Mouse (Mus musculus): Measurements from ENCODE around the gene Rundc3a. TPM values are rescaled to one million over a fixed set of nuclear protein-coding genes. Genes with fewer than 3 reads are reported as not detected.
A peak's percentile ranks its signal among the peaks of the same experiment; 100 is the strongest.

The Rundc3a gene
- polyA plus RNA-seq, 1 experiment = not detected

DNA sequence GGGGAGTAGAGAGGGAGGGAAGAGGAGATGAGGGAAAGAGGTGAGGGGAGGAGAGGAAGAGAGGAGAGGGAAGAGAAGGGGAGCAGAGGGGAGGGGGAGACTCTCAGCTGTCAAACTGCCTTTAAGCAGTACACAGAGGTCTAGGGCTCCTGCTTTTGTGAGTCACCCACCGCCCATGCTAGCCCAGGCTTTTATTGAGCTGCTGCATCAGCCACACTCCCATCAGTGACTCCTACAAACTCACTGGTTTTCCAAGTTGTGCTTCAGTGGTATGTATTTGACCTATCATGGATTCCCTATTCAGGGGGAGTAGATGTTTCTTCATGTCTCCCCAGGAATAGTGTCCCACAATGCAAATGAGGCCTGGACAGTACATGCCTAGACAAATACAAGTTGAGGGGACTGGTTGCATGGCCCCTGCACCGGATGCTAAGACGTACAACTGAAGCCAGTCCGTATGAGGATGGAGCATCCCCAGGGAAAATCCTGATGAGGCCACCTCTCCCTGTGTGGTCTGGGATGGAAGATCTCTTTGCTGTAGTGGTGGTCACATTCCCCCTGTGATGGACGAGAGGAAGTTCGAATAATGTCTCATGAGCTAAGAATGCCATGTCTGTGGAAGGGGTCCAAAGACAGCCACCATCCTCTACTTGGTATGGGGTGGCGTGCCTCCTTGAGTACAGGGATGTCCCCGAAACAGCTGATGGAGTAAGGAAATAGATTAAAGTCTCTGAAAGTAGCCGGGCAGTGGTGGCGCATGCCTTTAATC lies 22.0 kb downstream of the Rundc3a start:
- no peak for TF ChIP-seq POLR2A (IDR thresholded peaks at IDR 0.05; ENCODE audit: borderline replicate concordance, low read depth, low read length)
- TF ChIP-seq CTCF (IDR thresholded peaks at IDR 0.05; ENCODE audit: low read depth, low read length) = no peak
- Histone ChIP-seq H3K4me1 (ENCODE audit: control insufficient read depth, insufficient read depth, low read length) (peaks cover 12% of the 10 kb centered on the region), H3K27ac (ENCODE audit: insufficient read depth, low read depth, low read length) (no peak overlapping the region), H3K4me3 (ENCODE audit: insufficient read depth, low read length) (no peak overlapping the region)

DNA sequence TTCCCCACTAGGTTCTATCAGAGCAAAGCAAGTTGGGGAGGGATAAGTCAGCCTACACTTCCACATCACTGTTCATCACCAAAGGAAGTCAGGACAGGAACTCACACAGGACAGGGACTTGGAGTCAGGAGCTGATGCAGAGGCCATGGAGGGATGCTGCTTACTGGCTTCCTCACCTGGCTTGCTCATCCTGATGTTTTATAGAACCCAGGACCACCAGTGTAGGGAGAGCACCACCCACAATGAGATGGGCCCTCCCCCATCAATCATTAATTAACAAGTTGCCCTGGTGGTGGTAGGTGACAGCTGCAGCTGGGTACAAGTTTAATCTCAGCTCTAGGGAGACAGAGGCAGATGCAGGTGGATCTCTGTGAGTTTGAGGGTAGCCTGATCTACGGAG lies 24.0 kb downstream of the Rundc3a start:
- Histone ChIP-seq H3K4me3 (ENCODE audit: insufficient read depth, low read length) (no peak overlapping the region), H3K27ac (ENCODE audit: insufficient read depth, low read depth, low read length) (no peak overlapping the region), H3K4me1 (ENCODE audit: control insufficient read depth, insufficient read depth, low read length) (peaks cover 9% of the 10 kb centered on the region)
- TF ChIP-seq POLR2A (IDR thresholded peaks at IDR 0.05; ENCODE audit: borderline replicate concordance, low read depth, low read length) = no peak

GRCm38 (mm10) chr11:102418887-102419286 lies 25.7 kb downstream of the Rundc3a start:
- TF ChIP-seq CTCF (IDR thresholded peaks at IDR 0.05; ENCODE audit: low read depth, low read length) (no peak), POLR2A (IDR thresholded peaks at IDR 0.05; ENCODE audit: borderline replicate concordance, low read depth, low read length) (no peak)
- Histone ChIP-seq H3K4me3 (ENCODE audit: insufficient read depth, low read length) (no peak overlapping the region), H3K27ac (ENCODE audit: insufficient read depth, low read depth, low read length) (no peak overlapping the region), H3K4me1 (ENCODE audit: control insufficient read depth, insufficient read depth, low read length) (peaks cover 5% of the 10 kb centered on the region)

GRCm38 (mm10) chr11:102421559-102421958 lies 28.4 kb downstream of the Rundc3a start:
- no peak overlapping the region for H3K4me3 ChIP-seq (ENCODE audit: insufficient read depth, low read length)
- TF ChIP-seq CTCF (IDR thresholded peaks at IDR 0.05; ENCODE audit: low read depth, low read length) = no peak
- TF ChIP-seq POLR2A (IDR thresholded peaks at IDR 0.05; ENCODE audit: borderline replicate concordance, low read depth, low read length) = no peak
- peaks cover 23% of the 10 kb centered on the region for H3K4me1 ChIP-seq (ENCODE audit: control insufficient read depth, insufficient read depth, low read length)
- H3K27ac ChIP-seq (ENCODE audit: insufficient read depth, low read depth, low read length) = no peak overlapping the region

DNA sequence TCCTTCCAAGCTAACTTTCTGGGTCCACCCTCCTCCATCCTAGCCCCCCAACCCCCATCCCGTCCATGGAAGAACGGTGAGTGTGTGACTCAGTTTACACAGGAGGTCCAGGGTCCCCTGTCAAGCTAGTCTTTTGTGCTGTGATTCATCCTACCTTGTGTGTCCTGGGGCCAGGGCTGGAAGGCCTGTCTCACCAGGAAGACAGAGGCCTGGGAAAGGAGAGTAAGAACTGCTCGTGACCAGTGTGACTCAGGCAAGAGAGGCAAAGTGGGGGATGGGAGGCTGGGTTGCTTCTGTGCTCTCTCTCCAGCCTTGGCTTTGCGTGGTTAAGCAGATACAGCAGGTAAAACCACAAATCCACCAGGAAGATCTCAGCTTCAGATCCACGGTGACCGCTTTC lies 31.5 kb downstream of the Rundc3a start:
- H3K4me1 ChIP-seq (ENCODE audit: control insufficient read depth, insufficient read depth, low read length) = peaks cover 28% of the 10 kb centered on the region
- TF ChIP-seq CTCF (IDR thresholded peaks at IDR 0.05; ENCODE audit: low read depth, low read length) = no peak
- TF ChIP-seq POLR2A (IDR thresholded peaks at IDR 0.05; ENCODE audit: borderline replicate concordance, low read depth, low read length) = no peak
- H3K27ac ChIP-seq (ENCODE audit: insufficient read depth, low read depth, low read length) = peak overlapping the region; percentile 95
- peak overlapping the region; percentile 48 for H3K4me3 ChIP-seq (ENCODE audit: insufficient read depth, low read length)

DNA sequence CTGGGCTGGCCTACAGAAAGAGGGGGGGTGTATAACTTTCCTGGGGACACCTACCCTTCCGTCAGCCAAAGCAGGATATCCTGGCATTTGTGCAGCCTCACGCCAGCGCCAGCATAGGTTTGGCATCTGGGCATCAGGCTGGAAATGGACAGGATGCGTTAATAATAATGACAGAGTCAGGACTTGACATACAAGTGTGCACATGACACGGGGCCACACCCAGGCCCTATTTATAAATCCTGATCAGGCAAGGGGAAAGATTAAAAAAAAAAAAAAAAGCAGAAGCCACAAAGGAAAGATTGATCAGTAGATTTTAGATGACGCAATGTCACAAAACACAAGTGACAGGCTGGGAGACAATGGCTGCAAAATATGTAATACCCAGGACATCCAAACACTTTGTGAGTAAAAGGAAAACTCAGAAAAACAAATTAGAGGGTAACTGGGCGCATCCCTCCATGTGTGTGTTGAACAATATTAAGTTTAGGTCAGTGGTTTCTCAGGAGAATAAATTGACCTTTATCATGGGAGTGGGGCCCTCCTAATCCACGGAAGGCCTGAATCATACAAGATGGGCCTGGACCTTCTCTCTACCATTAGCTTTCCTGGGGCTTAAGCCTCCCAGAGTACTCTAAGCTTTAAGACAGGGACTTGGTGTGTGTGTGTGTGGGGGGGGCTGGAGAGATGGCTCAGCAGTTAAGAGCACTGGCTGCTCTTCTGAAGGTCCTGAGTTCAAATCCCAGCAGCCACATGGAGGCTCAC lies 32.5 kb downstream of the Rundc3a start:
- Histone ChIP-seq H3K27ac (ENCODE audit: insufficient read depth, low read depth, low read length) (peak overlapping the region; percentile 95), H3K4me3 (ENCODE audit: insufficient read depth, low read length) (peak overlapping the region; percentile 48), H3K4me1 (ENCODE audit: control insufficient read depth, insufficient read depth, low read length) (peaks cover 28% of the 10 kb centered on the region)
- no peak for TF ChIP-seq CTCF (IDR thresholded peaks at IDR 0.05; ENCODE audit: low read depth, low read length)
- no peak for TF ChIP-seq POLR2A (IDR thresholded peaks at IDR 0.05; ENCODE audit: borderline replicate concordance, low read depth, low read length)

DNA sequence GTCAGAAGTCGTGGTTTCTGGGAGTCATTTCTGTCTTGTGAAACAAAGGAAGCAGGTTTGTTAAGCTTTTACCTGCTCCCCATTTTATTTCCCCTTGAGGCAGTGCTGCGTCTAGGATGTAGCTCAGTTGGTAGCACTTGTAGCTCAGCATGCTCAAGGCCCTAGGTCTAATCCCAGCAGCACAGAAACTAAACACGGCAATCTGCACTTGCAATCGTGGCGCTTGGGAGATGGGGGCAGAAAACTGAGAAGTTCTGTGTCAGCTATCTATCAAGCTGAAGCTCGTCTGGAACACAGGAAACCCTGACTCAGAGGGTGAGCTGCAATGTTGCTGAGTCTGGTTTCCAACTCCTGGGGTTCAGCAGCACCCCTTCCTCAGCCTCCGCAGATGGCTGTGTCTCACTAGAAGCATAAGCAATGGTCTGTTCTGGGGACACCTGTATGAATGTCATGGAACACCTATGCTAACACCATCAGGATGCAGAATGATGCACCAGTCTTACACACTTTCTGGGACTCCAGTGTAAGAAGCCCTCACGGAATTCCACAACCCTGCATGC lies 35.9 kb downstream of the Rundc3a start:
- H3K27ac ChIP-seq (ENCODE audit: insufficient read depth, low read depth, low read length) = peak overlapping the region; percentile 97
- peaks cover 27% of the 10 kb centered on the region for H3K4me1 ChIP-seq (ENCODE audit: control insufficient read depth, insufficient read depth, low read length)
- TF ChIP-seq CTCF (IDR thresholded peaks at IDR 0.05; ENCODE audit: low read depth, low read length) (no peak), POLR2A (IDR thresholded peaks at IDR 0.05; ENCODE audit: borderline replicate concordance, low read depth, low read length) (no peak)
- H3K4me3 ChIP-seq (ENCODE audit: insufficient read depth, low read length) = peak overlapping the region; percentile 87

GRCm38 (mm10) chr11:102429551-102429950 lies 36.3 kb downstream of the Rundc3a start:
- peak overlapping the region; percentile 97 for H3K27ac ChIP-seq (ENCODE audit: insufficient read depth, low read depth, low read length)
- peak overlapping the region; percentile 87 for H3K4me3 ChIP-seq (ENCODE audit: insufficient read depth, low read length)
- TF ChIP-seq CTCF (IDR thresholded peaks at IDR 0.05; ENCODE audit: low read depth, low read length) = no peak
- TF ChIP-seq POLR2A (IDR thresholded peaks at IDR 0.05; ENCODE audit: borderline replicate concordance, low read depth, low read length) = no peak
- peaks cover 22% of the 10 kb centered on the region for H3K4me1 ChIP-seq (ENCODE audit: control insufficient read depth, insufficient read depth, low read length)

- peak within 1 kb of the TSS; percentile 88 for H3K4me3 ChIP-seq (ENCODE audit: insufficient read depth, low read length)
- peak within 1 kb of the TSS; percentile 98 for H3K27ac ChIP-seq (ENCODE audit: insufficient read depth, low read depth, low read length)
- no peak for TF ChIP-seq CTCF (IDR thresholded peaks at IDR 0.05; ENCODE audit: low read depth, low read length)
- peak; percentile 92 for TF ChIP-seq POLR2A (IDR thresholded peaks at IDR 0.05; ENCODE audit: borderline replicate concordance, low read depth, low read length)
- H3K4me1 ChIP-seq (ENCODE audit: control insufficient read depth, insufficient read depth, low read length) = peaks cover 19% of the 10 kb centered on the region
These were observed 37.2 kb downstream of the Rundc3a start, which contains the start of gene Grn for GRCm38 (mm10) chr11:102430121-102431017. TSS of gene Grn (plus strand) at chr11:102430315.

All from bone marrow macrophage, adult 2 months (primary cell).